Mouse (Mus musculus): ENCODE data around the gene Tenm2.

- no peak for TF ChIP-seq CTCF (conservative IDR thresholded peaks at IDR 0.05 in 1 of 2, IDR thresholded peaks at IDR 0.05 in 1 of 2; ENCODE audit: low read depth in 2 of 2, low read length in 2 of 2)
- TF ChIP-seq POLR2A (IDR thresholded peaks at IDR 0.05; ENCODE audit: low read depth, low read length): no peak
Measured at GRCm38 (mm10) chr11:37079403-37079802, 156.4 kb downstream of the Tenm2 start.
